Mouse (Mus musculus) stomach, postnatal 0 days (tissue): ENCODE measurements at regions not wholly inside any gene's neighbourhood (a gene's known extent, or its start where the extent isn't known, plus 50 kb on each side); places are given as distances from the start of the nearest gene placed in this dataset.

Experiments
- ATAC-seq: fragments of 200-750 bp; cut with Nextera tagmentation; 2 replicates; pipeline ENCODE4 v1.8.0; 2017; ENCODE audit not compliant: low FRiP score, low TSS enrichment
- DNase-seq: peaks from one replicate; pipeline ENCODE4 v3.0.0-alpha.2; 2016; ENCODE audit warnings: low spot score
- H3K27ac ChIP-seq: fragments of 300-500 bp; sonication (generic); replicated peaks from 2 replicates; pipeline ENCODE4 v1.5.1; 2014; ENCODE audit warnings: mild to moderate bottlenecking, control low read depth
- H3K27me3 ChIP-seq: fragments of 300-500 bp; sonication (generic); 2 replicates; pipeline ENCODE4 v1.6.1; 2014; ENCODE audit warnings: low read length; ENCODE audit not compliant: control insufficient read depth, insufficient read depth
- H3K36me3 ChIP-seq: fragments of 300-500 bp; sonication (generic); 2 replicates; pipeline ENCODE4 v1.6.1; 2014; ENCODE audit warnings: low read length, mixed read lengths; ENCODE audit not compliant: control insufficient read depth, insufficient read depth
- H3K4me1 ChIP-seq: fragments of 300-500 bp; sonication (generic); replicated peaks from 2 replicates; pipeline ENCODE4 v1.6.1; 2014; ENCODE audit warnings: antibody characterized with exemption; ENCODE audit not compliant: control insufficient read depth, insufficient read depth
- H3K4me2 ChIP-seq: fragments of 300-500 bp; sonication (generic); replicated peaks from 2 replicates; pipeline ENCODE4 v1.6.1; 2014; ENCODE audit warnings: low read depth, mild to moderate bottlenecking, control low read depth, moderate library complexity
- H3K4me3 ChIP-seq: fragments of 300-500 bp; sonication (generic); 2 replicates; pipeline ENCODE4 v1.5.1; 2014; ENCODE audit warnings: low read depth, low read length, control low read depth
- H3K9ac ChIP-seq: fragments of 300-500 bp; sonication (generic); 2 replicates; pipeline ENCODE4 v1.6.1; 2014; ENCODE audit warnings: mild to moderate bottlenecking, low read length, control low read depth, mixed read lengths
- H3K9me3 ChIP-seq: fragments of 300-500 bp; sonication (generic); 2 replicates; pipeline ENCODE4 v1.6.1; 2016; ENCODE audit warnings: low read length; ENCODE audit not compliant: control insufficient read depth
- CTCF ChIP-seq: IDR thresholded peaks from 2 replicates; pipeline ENCODE4 v1.5.1; 2016; ENCODE audit warnings: antibody characterized with exemption, low read depth, mild to moderate bottlenecking, moderate library complexity
- EP300 ChIP-seq: optimal IDR thresholded peaks from 2 replicates; pipeline ENCODE3; 2016; ENCODE audit warnings: antibody characterized with exemption
- WGBS: fragments of 180-500 bp; shearing (Covaris S2); extraction: QIAGEN DNeasy Blood & Tissue Kit; methylation state at CpG from one replicate; pipeline ENCODE4 v1.1.7; 2014; 5-methylcytosine and 5-hydroxymethylcytosine counted together

- no peak overlapping the region for H3K27ac ChIP-seq
- H3K4me3 ChIP-seq = no peak overlapping the region
- no peak for ATAC-seq
- H3K9me3 ChIP-seq = no peaks in the 10 kb centered on the region
- H3K9ac ChIP-seq = no peak overlapping the region
- H3K4me2 ChIP-seq = no peak overlapping the region
- no peaks in the 10 kb centered on the region for H3K36me3 ChIP-seq
- 31% methylated on average over 2 of the region's 2 CpGs for WGBS
- H3K4me1 ChIP-seq = no peaks in the 10 kb centered on the region
- no peaks in the 10 kb centered on the region for H3K27me3 ChIP-seq
- TF ChIP-seq CTCF (peak; percentile 45), EP300 (no peak)
- no peak for DNase-seq
Observed at GRCm38 (mm10) chrX:86438238-86438637, 133.3 kb upstream of the Mageb4 start.
